Mouse (Mus musculus) embryonic fibroblast, embryonic 13.5 days (primary cell): ENCODE measurements around the gene Thap7.

Experiments used
- CTCF ChIP-seq: IDR thresholded peaks from 2 replicates; pipeline ENCODE4 v1.5.1; 2011; ENCODE audit warnings: mild to moderate bottlenecking, control low read depth, low read length, moderate library complexity, borderline replicate concordance; ENCODE audit not compliant: insufficient read depth
- POLR2A ChIP-seq: IDR thresholded peaks from 2 replicates; pipeline ENCODE4 v1.6.1; 2011; ENCODE audit warnings: low read depth, mild to moderate bottlenecking, control low read depth, low read length, moderate library complexity

- TF ChIP-seq CTCF (no peak), POLR2A (no peak)
Measured at GRCm38 (mm10) chr16:17552837-17553236, 21.9 kb upstream of the Thap7 start.
